Mouse (Mus musculus) brain, embryonic 14.5 days (tissue): ENCODE results near the gene A330070K13Rik. TPM values are rescaled to one million over a fixed set of nuclear protein-coding genes. Genes with fewer than 3 reads are reported as not detected.

Experiments
- DNase-seq: peaks from one replicate; pipeline ENCODE4 v3.0.0-alpha.2; 2011; ENCODE audit warnings: low read depth
- CTCF ChIP-seq: fragments of 200-500 bp; IDR thresholded peaks from 2 replicates; pipeline ENCODE4 v1.5.1; 2012; ENCODE audit warnings: inconsistent platforms, mild to moderate bottlenecking, moderate library complexity, borderline replicate concordance; ENCODE audit not compliant: insufficient read depth, insufficient read length; ENCODE audit errors: extremely low read depth
- POLR2A ChIP-seq: fragments of 200-500 bp; IDR thresholded peaks from 2 replicates; pipeline ENCODE4 v1.6.1; 2012; ENCODE audit warnings: mild to moderate bottlenecking, inconsistent platforms, borderline replicate concordance; ENCODE audit not compliant: poor library complexity, insufficient read depth, insufficient read length, severe bottlenecking; ENCODE audit errors: extremely low read depth
- polyA plus RNA-seq: library from polyadenylated mRNA; depleted of rRNA; stranded (reverse); fragments of >200 nt; gene quantifications from 2 replicates; pipeline ENCODE4 v1.2.3, GENCODE M21; 2012; rRNA removed

Gene A330070K13Rik
- polyA plus RNA-seq = not detected in 2 replicates

GRCm38 (mm10) chr5:130384222-130384912, at the start of gene A330070K13Rik:
TSS of gene A330070K13Rik (minus strand) at chr5:130384631.
- TF ChIP-seq POLR2A (no peak), CTCF (no peak)
- peak; percentile 47 for DNase-seq

- TF ChIP-seq CTCF = no peak
- no peak for TF ChIP-seq POLR2A
- DNase-seq = no peak
Observed at GRCm38 (mm10) chr5:130411516-130411915, 27.1 kb upstream of the A330070K13Rik start.

- DNase-seq = no peak
- TF ChIP-seq CTCF (no peak), POLR2A (no peak)
Observed at GRCm38 (mm10) chr5:130409706-130410105, 25.3 kb upstream of the A330070K13Rik start.

- DNase-seq = peak; percentile 59
- peak; percentile 95 for TF ChIP-seq CTCF
- no peak for TF ChIP-seq POLR2A
Observed at GRCm38 (mm10) chr5:130405201-130405600, 20.8 kb upstream of the A330070K13Rik start.

GRCm38 (mm10) chr5:130400136-130400917, 15.9 kb upstream of the A330070K13Rik start:
- TF ChIP-seq POLR2A = no peak
- TF ChIP-seq CTCF = no peak
- DNase-seq = no peak

- TF ChIP-seq POLR2A = no peak
- no peak for TF ChIP-seq CTCF
- no peak for DNase-seq
Observed at GRCm38 (mm10) chr5:130395142-130395541, 10.7 kb upstream of the A330070K13Rik start.

- TF ChIP-seq POLR2A (no peak), CTCF (no peak)
- no peak for DNase-seq
Observed at GRCm38 (mm10) chr5:130394386-130394785, 10.0 kb upstream of the A330070K13Rik start.

GRCm38 (mm10) chr5:130393618-130394355, 9.4 kb upstream of the A330070K13Rik start:
- peak; percentile 40 for DNase-seq
- peak; percentile 9; the same call in 1 of the 2 replicates for TF ChIP-seq CTCF
- TF ChIP-seq POLR2A = no peak

GRCm38 (mm10) chr5:130386418-130386817, 2.0 kb upstream of the A330070K13Rik start:
- no peak for TF ChIP-seq POLR2A
- no peak for TF ChIP-seq CTCF
- DNase-seq = no peak

- no peak for TF ChIP-seq POLR2A
- TF ChIP-seq CTCF = no peak
- no peak for DNase-seq
Observed at GRCm38 (mm10) chr5:130375411-130375810, 9.0 kb downstream of the A330070K13Rik start.

GRCm38 (mm10) chr5:130369237-130369636, 15.2 kb downstream of the A330070K13Rik start, which contains the start of gene Caln1:
TSS of gene Caln1 (plus strand) at chr5:130369455.
- peak; percentile 33 for DNase-seq
- no peak for TF ChIP-seq CTCF
- TF ChIP-seq POLR2A = no peak

- TF ChIP-seq CTCF = no peak
- no peak for TF ChIP-seq POLR2A
- DNase-seq = no peak
Observed at GRCm38 (mm10) chr5:130368236-130368635, 16.2 kb downstream of the A330070K13Rik start.
